Mouse (Mus musculus) ES-E14 (cell line): ENCODE results near the gene Prpf3. TPM values are rescaled to one million over a fixed set of nuclear protein-coding genes. Genes with fewer than 3 reads are reported as not detected.

ENCODE experiments used
- DNase-seq: peaks from one replicate; pipeline ENCODE4 v3.0.0-alpha.2; 2013; ENCODE audit warnings: low read depth, low spot score
- H3K27ac ChIP-seq: 2 replicates; pipeline ENCODE4 v1.5.1; 2012; ENCODE audit warnings: low read depth, mild to moderate bottlenecking, low read length, moderate library complexity, mixed read lengths; ENCODE audit not compliant: poor library complexity, insufficient read depth, severe bottlenecking
- H3K36me3 ChIP-seq: 2 replicates; pipeline ENCODE4 v1.6.1; 2012; ENCODE audit warnings: mild to moderate bottlenecking, low read length, moderate library complexity, mixed read lengths; ENCODE audit not compliant: control insufficient read depth, poor library complexity, insufficient read depth, severe bottlenecking
- H3K4me1 ChIP-seq, 2 experiments: fragments of 150-350 bp in 1 of 2; sonication (generic) in 1 of 2; 2 replicates each; pipeline ENCODE4 v1.6.1; 2012; ENCODE audit warnings: low read length in 2 of 2, mild to moderate bottlenecking in 1 of 2, mixed read lengths in 1 of 2; ENCODE audit not compliant: control insufficient read depth in 2 of 2, insufficient read depth in 2 of 2, poor library complexity in 1 of 2
- H3K4me3 ChIP-seq, 2 experiments: fragments of 150-350 bp in 1 of 2; sonication (generic) in 1 of 2; 2 replicates each; pipeline ENCODE4 v1.5.1; 2012; ENCODE audit warnings: low read length in 2 of 2, low read depth in 1 of 2, mild to moderate bottlenecking in 1 of 2, mixed read lengths in 1 of 2; ENCODE audit not compliant: insufficient read depth in 1 of 2, poor library complexity in 1 of 2, severe bottlenecking in 1 of 2
- H3K9ac ChIP-seq: 2 replicates; pipeline ENCODE4 v1.6.1; 2012; ENCODE audit warnings: low read depth, mild to moderate bottlenecking, low read length, mixed read lengths; ENCODE audit not compliant: poor library complexity, insufficient read depth, severe bottlenecking
- H3K9me3 ChIP-seq: fragments of 150-350 bp; sonication (generic); 2 replicates; pipeline ENCODE4 v1.6.1; 2012; ENCODE audit warnings: low read depth, mild to moderate bottlenecking, low read length; ENCODE audit not compliant: control insufficient read depth, insufficient read depth
- CHD2 ChIP-seq: IDR thresholded peaks from 2 replicates; pipeline ENCODE4 v1.6.1; 2014; ENCODE audit warnings: mild to moderate bottlenecking, low read depth, low read length, inconsistent platforms
- HCFC1 ChIP-seq: IDR thresholded peaks from 2 replicates; pipeline ENCODE4 v1.6.1; 2012; ENCODE audit warnings: low read length, inconsistent platforms, borderline replicate concordance; ENCODE audit not compliant: insufficient read depth
- MAFK ChIP-seq: IDR thresholded peaks from 2 replicates; pipeline ENCODE4 v1.6.1; 2014; ENCODE audit warnings: mild to moderate bottlenecking, low read depth, low read length, inconsistent platforms; ENCODE audit not compliant: insufficient read depth
- ZC3H11A ChIP-seq: IDR thresholded peaks from 2 replicates; pipeline ENCODE4 v1.6.1; 2012; ENCODE audit warnings: low read depth, mild to moderate bottlenecking, inconsistent platforms, low read length, borderline replicate concordance
- ZNF384 ChIP-seq: IDR thresholded peaks from 2 replicates; pipeline ENCODE4 v1.6.1; 2012; ENCODE audit warnings: low read depth, low read length, inconsistent platforms
- in situ Hi-C, 2 experiments: fragments of 600-800 bp; cut with MboI; formaldehyde crosslinking; loops; one replicate each; pipeline ENCODE4 v1.15.1; 2025; ENCODE audit warnings: low sequenced_read_pairs in 2 of 2, inconsistent platforms in 1 of 2; ENCODE audit not compliant: unreplicated experiment in 2 of 2
- total RNA-seq: library from RNA; depleted of rRNA; stranded (reverse); fragments of 300-350 nt; gene quantifications from 2 replicates; pipeline ENCODE4 v1.2.3, GENCODE M21; 2012

Prpf3 gene
- total RNA-seq, 1 experiment, result 48.6 TPM

GRCm38 (mm10) chr3:95850611-95851010 lies 5.1 kb downstream of the Prpf3 start:
- DNase-seq, result no peak
- Histone ChIP-seq H3K4me1 (no peaks in the 10 kb centered on the region), H3K9ac (no peak overlapping the region), H3K4me3 (no peak overlapping the region), H3K9me3 (no peaks in the 10 kb centered on the region), H3K36me3 (peaks cover 46% of the 10 kb centered on the region), H3K27ac (no peak overlapping the region)
- TF ChIP-seq ZNF384 (no peak), CHD2 (no peak), MAFK (no peak), ZC3H11A (no peak), HCFC1 (no peak)
- in situ Hi-C loops, result no loop called here

- no peak for TF ChIP-seq HCFC1
- TF ChIP-seq ZNF384, result no peak
- TF ChIP-seq ZC3H11A, result no peak
- TF ChIP-seq CHD2, result no peak
- TF ChIP-seq MAFK, result no peak
- peaks cover 35% of the 10 kb centered on the region for H3K36me3 ChIP-seq
- in situ Hi-C loops, result loop anchor here (25.0 kb wide), 1 partner anchor 505 kb away; no protein-coding TSS in a partner anchor
Observed at GRCm38 (mm10) chr3:95842503-95843214, 13.0 kb downstream of the Prpf3 start.

GRCm38 (mm10) chr3:95839250-95839649 lies 16.4 kb downstream of the Prpf3 start:
- TF ChIP-seq CHD2 (no peak), HCFC1 (no peak), MAFK (no peak), ZC3H11A (no peak), ZNF384 (no peak)
- Histone ChIP-seq H3K4me3 (no peak overlapping the region), H3K27ac (no peak overlapping the region), H3K36me3 (peaks cover 31% of the 10 kb centered on the region), H3K9ac (no peak overlapping the region), H3K9me3 (no peaks in the 10 kb centered on the region), H3K4me1 (no peaks in the 10 kb centered on the region)
- in situ Hi-C loops, result loop anchor here (25.0 kb wide), 1 partner anchor 502 kb away; no protein-coding TSS in a partner anchor
- no peak for DNase-seq

More at GRCm38 (mm10) chr3:95842503-95843214, 13.0 kb downstream of the Prpf3 start:
- no peaks in the 10 kb centered on the region for H3K9me3 ChIP-seq
- H3K4me3 ChIP-seq, result no peak overlapping the region
- no peak overlapping the region for H3K27ac ChIP-seq
- H3K4me1 ChIP-seq, result no peaks in the 10 kb centered on the region
- DNase-seq, result no peak
- H3K9ac ChIP-seq, result no peak overlapping the region

GRCm38 (mm10) chr3:95829053-95829452 lies 26.6 kb downstream of the Prpf3 start:
- no peak for DNase-seq
- Histone ChIP-seq H3K27ac (no peak overlapping the region), H3K4me1 (no peaks in the 10 kb centered on the region), H3K9me3 (no peaks in the 10 kb centered on the region), H3K4me3 (no peak overlapping the region), H3K9ac (no peak overlapping the region), H3K36me3 (peaks cover 33% of the 10 kb centered on the region)
- in situ Hi-C loops, result loop anchor here (25.0 kb wide), 1 partner anchor 492 kb away; no protein-coding TSS in a partner anchor
- TF ChIP-seq CHD2 (no peak), ZNF384 (no peak), MAFK (no peak), HCFC1 (no peak), ZC3H11A (no peak)

- in situ Hi-C loops, result loop anchor here (25.0 kb wide), 1 partner anchor 489 kb away; no protein-coding TSS in a partner anchor
- Histone ChIP-seq H3K9ac (no peak overlapping the region), H3K9me3 (no peaks in the 10 kb centered on the region), H3K4me3 (no peak overlapping the region), H3K4me1 (no peaks in the 10 kb centered on the region), H3K36me3 (peaks cover 15% of the 10 kb centered on the region), H3K27ac (no peak overlapping the region)
- TF ChIP-seq MAFK, result no peak
- TF ChIP-seq HCFC1, result no peak
- no peak for TF ChIP-seq CHD2
- TF ChIP-seq ZC3H11A, result no peak
- TF ChIP-seq ZNF384, result peak; percentile 88
- DNase-seq, result no peak
Observed at GRCm38 (mm10) chr3:95826275-95826674, 29.4 kb downstream of the Prpf3 start.
